Mouse (Mus musculus): ENCODE results near the gene Dlg2.

GRCm38 (mm10) chr7:90587795-90588194, 111.3 kb downstream of the Dlg2 start:
- TF ChIP-seq POLR2A (IDR thresholded peaks at IDR 0.05; ENCODE audit: insufficient read depth, low read depth, low read length) = no peak
- TF ChIP-seq CTCF (IDR thresholded peaks at IDR 0.05) = no peak
- TF ChIP-seq EP300 (IDR thresholded peaks at IDR 0.05; ENCODE audit: insufficient read depth, low read depth, low read length) = no peak
